Mouse (Mus musculus): Measurements from ENCODE around the gene Sirt2. TPM values are rescaled to one million over a fixed set of nuclear protein-coding genes. Genes with fewer than 3 reads are reported as not detected.

Gene Sirt2
- polyA plus RNA-seq, 1 experiment, result 102 TPM

- Histone ChIP-seq H3K4me3 (replicated peaks; ENCODE audit: extremely low read depth, low read depth, low read length) (no peak overlapping the region), H3K4me1 (ENCODE audit: control insufficient read depth, insufficient read depth, low read length) (no peaks in the 10 kb centered on the region)
- 79% methylated on average over 13 of the region's 13 CpGs for WGBS
These were observed 7.9 kb upstream of the Sirt2 start for GRCm38 (mm10) chr7:28758623-28759022.

GRCm38 (mm10) chr7:28761907-28762306 is 4.6 kb upstream of the Sirt2 start:
- DNase-seq, result no peak

More at GRCm38 (mm10) chr7:28758623-28759022, 7.9 kb upstream of the Sirt2 start:
- DNase-seq, result no peak
- TF ChIP-seq CTCF (IDR thresholded peaks at IDR 0.05; ENCODE audit: insufficient read depth, low read length) (no peak), POLR2A (IDR thresholded peaks at IDR 0.05; ENCODE audit: borderline replicate concordance, extremely low read depth, low read depth, low read length) (no peak)

GRCm38 (mm10) chr7:28765211-28765610 is 1.3 kb upstream of the Sirt2 start:
- TF ChIP-seq CTCF (IDR thresholded peaks at IDR 0.05; ENCODE audit: insufficient read depth, low read length) (no peak), POLR2A (IDR thresholded peaks at IDR 0.05; ENCODE audit: borderline replicate concordance, extremely low read depth, low read depth, low read length) (no peak)
- H3K4me3 ChIP-seq (replicated peaks; ENCODE audit: extremely low read depth, low read depth, low read length), result peak overlapping the region; percentile 12
- 77% methylated on average over 6 of the region's 6 CpGs for WGBS
- DNase-seq, result no peak
- H3K4me1 ChIP-seq (ENCODE audit: control insufficient read depth, insufficient read depth, low read length), result peaks cover 17% of the 10 kb centered on the region

More at GRCm38 (mm10) chr7:28761907-28762306, 4.6 kb upstream of the Sirt2 start:
- TF ChIP-seq CTCF (IDR thresholded peaks at IDR 0.05; ENCODE audit: insufficient read depth, low read length) (no peak), POLR2A (IDR thresholded peaks at IDR 0.05; ENCODE audit: borderline replicate concordance, extremely low read depth, low read depth, low read length) (no peak)
- H3K4me3 ChIP-seq (replicated peaks; ENCODE audit: extremely low read depth, low read depth, low read length), result no peak overlapping the region
- H3K4me1 ChIP-seq (ENCODE audit: control insufficient read depth, insufficient read depth, low read length), result peaks cover 9% of the 10 kb centered on the region
- 86% methylated on average over 9 of the region's 9 CpGs for WGBS

GRCm38 (mm10) chr7:28766910-28767309 is 375 bp downstream of the Sirt2 start:
- 2% methylated on average over 14 of the region's 14 CpGs for WGBS
- no peak for TF ChIP-seq CTCF (IDR thresholded peaks at IDR 0.05; ENCODE audit: insufficient read depth, low read length)
- TF ChIP-seq POLR2A (IDR thresholded peaks at IDR 0.05; ENCODE audit: borderline replicate concordance, extremely low read depth, low read depth, low read length), result no peak
- H3K4me1 ChIP-seq (ENCODE audit: control insufficient read depth, insufficient read depth, low read length), result peaks cover 17% of the 10 kb centered on the region
- peak overlapping the region; percentile 67 for H3K4me3 ChIP-seq (replicated peaks; ENCODE audit: extremely low read depth, low read depth, low read length)
- no peak for DNase-seq

- DNase-seq, result no peak
- 63% methylated on average over 7 of the region's 7 CpGs for WGBS
- Histone ChIP-seq H3K4me1 (ENCODE audit: control insufficient read depth, insufficient read depth, low read length) (peaks cover 17% of the 10 kb centered on the region), H3K4me3 (replicated peaks; ENCODE audit: extremely low read depth, low read depth, low read length) (peak within 1 kb of the TSS; percentile 96)
- TF ChIP-seq POLR2A (IDR thresholded peaks at IDR 0.05; ENCODE audit: borderline replicate concordance, extremely low read depth, low read depth, low read length) (no peak), CTCF (IDR thresholded peaks at IDR 0.05; ENCODE audit: insufficient read depth, low read length) (no peak)
These were observed 979 bp downstream of the Sirt2 start, which contains the start of gene Nfkbib for GRCm38 (mm10) chr7:28767462-28767965. Gene Nfkbib, minus strand, starts transcription at chr7:28767512.

- no peak for DNase-seq
- peaks cover 17% of the 10 kb centered on the region for H3K4me1 ChIP-seq (ENCODE audit: control insufficient read depth, insufficient read depth, low read length)
- 94% methylated on average over 9 of the region's 9 CpGs for WGBS
- no peak overlapping the region for H3K4me3 ChIP-seq (replicated peaks; ENCODE audit: extremely low read depth, low read depth, low read length)
- TF ChIP-seq POLR2A (IDR thresholded peaks at IDR 0.05; ENCODE audit: borderline replicate concordance, extremely low read depth, low read depth, low read length) (no peak), CTCF (IDR thresholded peaks at IDR 0.05; ENCODE audit: insufficient read depth, low read length) (no peak)
These were observed 3.0 kb downstream of the Sirt2 start for GRCm38 (mm10) chr7:28769414-28769958.

- TF ChIP-seq POLR2A (IDR thresholded peaks at IDR 0.05; ENCODE audit: borderline replicate concordance, extremely low read depth, low read depth, low read length) (no peak), CTCF (IDR thresholded peaks at IDR 0.05; ENCODE audit: insufficient read depth, low read length) (no peak)
- DNase-seq, result no peak
- 86% methylated on average over 3 of the region's 3 CpGs for WGBS
- peaks cover 13% of the 10 kb centered on the region for H3K4me1 ChIP-seq (ENCODE audit: control insufficient read depth, insufficient read depth, low read length)
- H3K4me3 ChIP-seq (replicated peaks; ENCODE audit: extremely low read depth, low read depth, low read length), result no peak overlapping the region
These were observed 3.8 kb downstream of the Sirt2 start for GRCm38 (mm10) chr7:28770309-28770708.

GRCm38 (mm10) chr7:28771867-28772266 is 5.3 kb downstream of the Sirt2 start:
- TF ChIP-seq CTCF (IDR thresholded peaks at IDR 0.05; ENCODE audit: insufficient read depth, low read length) (no peak), POLR2A (IDR thresholded peaks at IDR 0.05; ENCODE audit: borderline replicate concordance, extremely low read depth, low read depth, low read length) (no peak)
- 73% methylated on average over 11 of the region's 11 CpGs for WGBS
- Histone ChIP-seq H3K4me3 (replicated peaks; ENCODE audit: extremely low read depth, low read depth, low read length) (no peak overlapping the region), H3K4me1 (ENCODE audit: control insufficient read depth, insufficient read depth, low read length) (peaks cover 8% of the 10 kb centered on the region)
- no peak for DNase-seq

- 65% methylated on average over 3 of the region's 3 CpGs for WGBS
- DNase-seq, result no peak
- H3K4me1 ChIP-seq (ENCODE audit: control insufficient read depth, insufficient read depth, low read length), result no peaks in the 10 kb centered on the region
- H3K4me3 ChIP-seq (replicated peaks; ENCODE audit: extremely low read depth, low read depth, low read length), result no peak overlapping the region
- TF ChIP-seq CTCF (IDR thresholded peaks at IDR 0.05; ENCODE audit: insufficient read depth, low read length) (no peak), POLR2A (IDR thresholded peaks at IDR 0.05; ENCODE audit: borderline replicate concordance, extremely low read depth, low read depth, low read length) (no peak)
These were observed 6.6 kb downstream of the Sirt2 start for GRCm38 (mm10) chr7:28773163-28773562.

GRCm38 (mm10) chr7:28774164-28774563 is 7.6 kb downstream of the Sirt2 start:
- WGBS, result 77% methylated on average over 12 of the region's 12 CpGs
- no peak for TF ChIP-seq CTCF (IDR thresholded peaks at IDR 0.05; ENCODE audit: insufficient read depth, low read length)
- TF ChIP-seq POLR2A (IDR thresholded peaks at IDR 0.05; ENCODE audit: borderline replicate concordance, extremely low read depth, low read depth, low read length), result no peak
- Histone ChIP-seq H3K4me3 (replicated peaks; ENCODE audit: extremely low read depth, low read depth, low read length) (no peak overlapping the region), H3K4me1 (ENCODE audit: control insufficient read depth, insufficient read depth, low read length) (no peaks in the 10 kb centered on the region)
- no peak for DNase-seq
